Mouse (Mus musculus) kidney, embryonic 16.5 days (tissue): Measurements from ENCODE around the gene Gfod1. TPM values are rescaled to one million over a fixed set of nuclear protein-coding genes. Genes with fewer than 3 reads are reported as not detected.
A peak's percentile ranks its signal among the peaks of the same experiment; 100 is the strongest.

Experiments used
- ATAC-seq: fragments of 200-750 bp; cut with Nextera tagmentation; 2 replicates; pipeline ENCODE4 v1.8.0; 2017; ENCODE audit warnings: moderate TSS enrichment; ENCODE audit not compliant: low FRiP score, low TSS enrichment
- H3K27ac ChIP-seq: fragments of 300-500 bp; sonication (generic); 2 replicates; pipeline ENCODE4 v1.5.1; 2014; ENCODE audit warnings: low read length
- H3K27me3 ChIP-seq: fragments of 300-500 bp; sonication (generic); 2 replicates; pipeline ENCODE4 v1.6.1; 2014; ENCODE audit warnings: low read length, control low read depth, mixed read lengths; ENCODE audit not compliant: insufficient read depth
- H3K36me3 ChIP-seq: fragments of 300-500 bp; sonication (generic); 2 replicates; pipeline ENCODE4 v1.6.1; 2014; ENCODE audit warnings: low read length, control low read depth, mixed read lengths; ENCODE audit not compliant: insufficient read depth
- H3K4me1 ChIP-seq: fragments of 300-500 bp; sonication (generic); 2 replicates; pipeline ENCODE4 v1.6.1; 2014; ENCODE audit warnings: low read length, control low read depth, mixed read lengths; ENCODE audit not compliant: insufficient read depth
- H3K4me2 ChIP-seq: fragments of 300-500 bp; sonication (generic); replicated peaks from 2 replicates; pipeline ENCODE4 v1.6.1; 2014; ENCODE audit warnings: low read depth, low read length
- H3K4me3 ChIP-seq: fragments of 300-500 bp; sonication (generic); 2 replicates; pipeline ENCODE4 v1.5.1; 2014; ENCODE audit warnings: mild to moderate bottlenecking, low read length
- H3K9ac ChIP-seq: fragments of 300-500 bp; sonication (generic); replicated peaks from 2 replicates; pipeline ENCODE4 v1.6.1; 2014; ENCODE audit warnings: low read length
- H3K9me3 ChIP-seq: fragments of 300-500 bp; sonication (generic); 2 replicates; pipeline ENCODE4 v1.6.1; 2016; ENCODE audit warnings: low read length, control low read depth
- WGBS: fragments of 180-500 bp; shearing (Covaris S2); extraction: QIAGEN DNeasy Blood & Tissue Kit; methylation state at CpG from one replicate; pipeline ENCODE4 v1.1.7; 2014; 5-methylcytosine and 5-hydroxymethylcytosine counted together
- polyA plus RNA-seq: library from polyadenylated mRNA; unstranded; fragments of >200 nt; fragmentation: Nextera tagmentation; extraction: Ambion mirVana; gene quantifications from 2 replicates; pipeline ENCODE4 v1.2.1, GENCODE M21; 2015

Gfod1 gene
- polyA plus RNA-seq, 1 experiment from 2014 or later: 0.36 TPM

DNA sequence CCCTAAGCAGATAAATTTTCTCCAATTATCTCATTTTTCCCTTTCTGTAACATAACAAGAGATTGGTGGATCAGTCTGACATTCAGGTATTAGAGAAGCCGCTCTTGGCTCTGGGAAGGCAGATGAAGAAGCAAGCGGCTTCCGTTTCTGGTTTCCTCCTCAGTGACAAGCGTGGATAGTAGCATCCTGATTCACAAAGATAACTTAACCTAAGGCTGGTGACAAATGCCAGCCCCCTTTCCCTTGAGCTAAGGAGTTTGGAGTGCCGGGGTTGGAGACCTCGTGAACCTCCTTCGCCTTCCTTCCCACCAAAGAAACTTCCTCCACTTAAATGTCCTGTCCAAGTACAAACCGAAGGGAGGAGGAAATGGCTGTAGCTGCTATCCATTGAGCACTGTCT is 86.9 kb downstream of the Gfod1 start:
- Histone ChIP-seq H3K27ac (peak overlapping the region; percentile 57; the same call in 1 of the 2 replicates), H3K4me1 (peaks cover 21% of the 10 kb centered on the region; the same call in 1 of the 2 replicates)
- WGBS: 79% methylated on average over 8 of the region's 8 CpGs

GRCm38 (mm10) chr13:43215994-43216706 is 87.8 kb downstream of the Gfod1 start:
- WGBS: 74% methylated on average over 9 of the region's 9 CpGs
- H3K9ac ChIP-seq: no peak overlapping the region
- H3K9me3 ChIP-seq: no peaks in the 10 kb centered on the region
- H3K4me1 ChIP-seq: peaks cover 21% of the 10 kb centered on the region; the same call in 1 of the 2 replicates
- H3K4me3 ChIP-seq: no peak overlapping the region
- H3K27ac ChIP-seq: peak overlapping the region; percentile 27; the same call in 1 of the 2 replicates
- peak; percentile 33; the same call in 1 of the 2 replicates for ATAC-seq
- no peak overlapping the region for H3K4me2 ChIP-seq
- H3K36me3 ChIP-seq: no peaks in the 10 kb centered on the region
- H3K27me3 ChIP-seq: no peaks in the 10 kb centered on the region

More for the DNA sequence above, 86.9 kb downstream of the Gfod1 start:
- no peak overlapping the region for H3K9ac ChIP-seq
- H3K27me3 ChIP-seq: no peaks in the 10 kb centered on the region
- H3K4me3 ChIP-seq: no peak overlapping the region
- no peak overlapping the region for H3K4me2 ChIP-seq
- no peak for ATAC-seq
- H3K36me3 ChIP-seq: no peaks in the 10 kb centered on the region
- no peaks in the 10 kb centered on the region for H3K9me3 ChIP-seq

GRCm38 (mm10) chr13:43215144-43215993 is 88.6 kb downstream of the Gfod1 start:
- no peaks in the 10 kb centered on the region for H3K36me3 ChIP-seq
- no peaks in the 10 kb centered on the region for H3K27me3 ChIP-seq
- no peaks in the 10 kb centered on the region for H3K9me3 ChIP-seq
- H3K4me1 ChIP-seq: peaks cover 21% of the 10 kb centered on the region; the same call in 1 of the 2 replicates
- H3K4me3 ChIP-seq: no peak overlapping the region
- no peak for ATAC-seq
- WGBS: 23% methylated on average over 19 of the region's 19 CpGs
- H3K9ac ChIP-seq: no peak overlapping the region
- peak overlapping the region; percentile 27; the same call in 1 of the 2 replicates for H3K27ac ChIP-seq
- H3K4me2 ChIP-seq: peak overlapping the region; percentile 47

GRCm38 (mm10) chr13:43212338-43212737 is 91.6 kb downstream of the Gfod1 start:
- 48% methylated on average over 7 of the region's 7 CpGs for WGBS
- H3K4me2 ChIP-seq: no peak overlapping the region
- no peak overlapping the region for H3K9ac ChIP-seq
- no peaks in the 10 kb centered on the region for H3K9me3 ChIP-seq
- no peaks in the 10 kb centered on the region for H3K36me3 ChIP-seq
- ATAC-seq: no peak
- H3K4me1 ChIP-seq: peaks cover 21% of the 10 kb centered on the region
- no peak overlapping the region for H3K4me3 ChIP-seq
- no peak overlapping the region for H3K27ac ChIP-seq
- H3K27me3 ChIP-seq: no peaks in the 10 kb centered on the region

- WGBS: 84% methylated on average over 5 of the region's 5 CpGs
- no peak for ATAC-seq
- H3K4me1 ChIP-seq: peaks cover 21% of the 10 kb centered on the region
Measured at GRCm38 (mm10) chr13:43210956-43211355, 93.0 kb downstream of the Gfod1 start.

DNA sequence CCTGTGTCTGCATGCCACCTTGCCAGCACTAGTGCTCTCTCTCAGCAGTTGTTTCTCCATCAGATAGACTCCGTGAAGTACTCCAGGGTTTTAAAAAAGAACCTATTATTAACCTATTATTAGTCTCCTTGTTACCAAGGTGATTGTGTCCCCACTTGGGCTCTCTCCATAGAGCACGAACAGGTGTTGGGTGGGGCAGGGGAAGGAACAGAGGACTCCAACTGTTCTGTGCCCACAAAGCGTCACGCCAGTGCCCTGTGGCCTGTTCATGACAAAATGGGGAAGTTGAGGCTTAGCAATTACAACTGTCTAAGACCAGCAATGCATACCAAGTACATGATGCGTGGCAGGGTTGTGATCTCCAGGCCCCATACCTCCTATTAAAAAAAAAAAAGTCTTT is 94.4 kb downstream of the Gfod1 start:
- no peaks in the 10 kb centered on the region for H3K36me3 ChIP-seq
- no peak overlapping the region for H3K4me3 ChIP-seq
- no peak overlapping the region for H3K9ac ChIP-seq
- H3K27ac ChIP-seq: no peak overlapping the region
- WGBS: 87% methylated on average over 5 of the region's 5 CpGs
- ATAC-seq: no peak
- H3K9me3 ChIP-seq: no peaks in the 10 kb centered on the region
- H3K4me1 ChIP-seq: peaks cover 9% of the 10 kb centered on the region; the same call in 1 of the 2 replicates
- no peaks in the 10 kb centered on the region for H3K27me3 ChIP-seq
- no peak overlapping the region for H3K4me2 ChIP-seq

More at GRCm38 (mm10) chr13:43210956-43211355, 93.0 kb downstream of the Gfod1 start:
- Histone ChIP-seq H3K4me2 (no peak overlapping the region), H3K27ac (no peak overlapping the region), H3K9me3 (no peaks in the 10 kb centered on the region), H3K4me3 (no peak overlapping the region), H3K9ac (no peak overlapping the region), H3K36me3 (no peaks in the 10 kb centered on the region), H3K27me3 (no peaks in the 10 kb centered on the region)

DNA sequence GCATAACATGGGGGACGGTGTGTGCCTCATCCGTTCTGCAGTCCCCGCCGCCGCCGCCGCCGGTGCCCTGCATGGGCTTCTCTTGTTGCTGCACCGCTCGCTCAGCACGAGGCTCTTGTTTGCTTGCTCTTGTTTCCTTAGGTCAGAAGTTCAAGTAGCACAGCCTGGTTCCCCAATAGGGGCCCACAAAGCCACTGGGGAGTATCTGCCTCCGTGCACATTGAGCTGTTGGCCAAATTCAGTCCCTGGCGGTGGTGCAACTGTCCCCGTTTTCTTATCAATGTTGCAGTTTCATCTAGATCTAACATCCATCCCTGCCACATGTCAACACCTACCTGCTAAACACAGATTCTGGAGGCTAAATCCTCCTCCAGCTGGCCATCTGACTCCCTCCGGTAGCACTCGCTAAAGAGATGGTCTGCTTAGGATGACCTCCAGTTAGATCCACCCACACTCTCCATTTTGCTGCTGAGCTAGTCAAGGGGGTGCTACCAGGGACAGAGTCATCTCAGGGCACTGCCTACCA is 95.0 kb downstream of the Gfod1 start:
- Histone ChIP-seq H3K4me3 (no peak overlapping the region), H3K9ac (no peak overlapping the region), H3K27me3 (no peaks in the 10 kb centered on the region), H3K36me3 (no peaks in the 10 kb centered on the region), H3K4me1 (peaks cover 9% of the 10 kb centered on the region; the same call in 1 of the 2 replicates), H3K4me2 (no peak overlapping the region), H3K27ac (no peak overlapping the region), H3K9me3 (no peaks in the 10 kb centered on the region)
- 40% methylated on average over 16 of the region's 16 CpGs for WGBS
- ATAC-seq: no peak

GRCm38 (mm10) chr13:43206118-43206683 is 97.8 kb downstream of the Gfod1 start:
- Histone ChIP-seq H3K27me3 (no peaks in the 10 kb centered on the region), H3K27ac (no peak overlapping the region), H3K4me2 (no peak overlapping the region), H3K36me3 (no peaks in the 10 kb centered on the region), H3K9me3 (no peaks in the 10 kb centered on the region), H3K4me1 (peaks cover 7% of the 10 kb centered on the region; the same call in 1 of the 2 replicates), H3K9ac (no peak overlapping the region), H3K4me3 (no peak overlapping the region)
- WGBS: 81% methylated on average over 12 of the region's 12 CpGs
- no peak for ATAC-seq

GRCm38 (mm10) chr13:43203641-43204040 is 100.3 kb downstream of the Gfod1 start:
- no peaks in the 10 kb centered on the region for H3K27me3 ChIP-seq
- no peak overlapping the region for H3K27ac ChIP-seq
- H3K4me1 ChIP-seq: no peaks in the 10 kb centered on the region
- H3K9ac ChIP-seq: no peak overlapping the region
- H3K36me3 ChIP-seq: no peaks in the 10 kb centered on the region
- H3K4me3 ChIP-seq: no peak overlapping the region
- no peaks in the 10 kb centered on the region for H3K9me3 ChIP-seq
- WGBS: 55% methylated on average over 5 of the region's 5 CpGs
- ATAC-seq: no peak
- no peak overlapping the region for H3K4me2 ChIP-seq
